In the genomic region with DNA sequence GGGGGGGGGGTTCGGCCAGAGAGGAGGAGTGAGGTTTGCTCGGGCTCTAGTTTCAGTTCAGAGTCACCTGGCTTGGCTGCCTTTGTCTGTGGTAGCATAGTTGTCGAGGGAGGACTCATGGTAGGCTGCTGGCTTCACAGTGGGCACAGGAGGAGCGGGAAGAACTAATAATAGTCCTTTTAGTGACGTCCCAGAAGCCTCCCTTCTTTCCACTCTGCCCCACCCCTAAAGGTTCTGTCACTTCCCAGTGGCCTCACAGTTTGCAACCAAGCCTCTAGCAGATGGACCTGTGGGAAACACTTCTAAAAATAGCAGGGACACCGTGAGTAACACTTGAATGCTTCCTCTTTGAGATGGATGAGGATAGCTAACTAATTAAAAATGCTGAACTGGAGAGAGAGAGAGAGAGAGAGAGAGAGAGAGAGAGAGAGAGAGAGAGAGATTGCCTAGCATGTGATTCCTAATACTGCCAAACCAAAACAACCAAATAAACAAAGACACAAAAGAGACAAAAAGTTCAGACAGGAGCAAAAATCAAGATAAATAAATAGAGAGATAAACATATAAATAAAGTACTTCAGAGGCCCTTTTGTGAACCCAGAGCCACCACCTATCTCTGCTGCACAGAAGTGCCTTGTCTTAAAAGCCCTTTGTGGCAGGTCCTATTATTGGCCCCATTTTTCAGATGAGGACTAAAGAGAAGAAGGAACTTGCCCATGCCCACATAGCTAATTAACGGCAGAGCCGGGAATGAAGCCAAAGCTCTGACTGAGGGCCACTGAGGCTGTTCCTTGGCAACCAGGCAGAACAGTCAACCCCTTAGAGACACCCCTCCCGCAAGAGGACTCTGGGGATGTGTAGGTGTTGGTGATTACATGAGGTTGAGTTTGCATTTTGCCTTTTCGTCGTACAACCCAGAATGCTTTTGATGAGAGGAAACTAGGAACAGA, we compare ENCODE assay signal across 8 mouse cellular contexts. TPM values are rescaled to one million over a fixed set of nuclear protein-coding genes. Genes with fewer than 3 reads are reported as not detected.
DNase-seq lines count a peak whose midpoint lies in the region; ATAC-seq and TF ChIP-seq lines count a peak whose summit lies in the region.

No protein-coding gene starts in this region.

- no peak overlapping the region for H3K9ac ChIP-seq in forebrain, postnatal 0 days

- H3K36me3 ChIP-seq in forebrain, postnatal 0 days (ENCODE audit: insufficient read depth), result no peaks in the 10 kb centered on the region

- no peak for TF ChIP-seq CTCF in Patski (IDR thresholded peaks at IDR 0.05)
- no peak for TF ChIP-seq CTCF in forebrain, postnatal 0 days (IDR thresholded peaks at IDR 0.05; ENCODE audit: low read depth)

- CTCF ChIA-PET in Patski (lab: Charles Lee), result no interaction called here

- H3K4me3 ChIP-seq in forebrain, postnatal 0 days (ENCODE audit: low read depth, low read length), result no peak overlapping the region

- WGBS in forebrain, postnatal 0 days, result 15% methylated on average over 11 of the region's 11 CpGs

- no peak overlapping the region for H3K27ac ChIP-seq in forebrain, postnatal 0 days (ENCODE audit: low read depth, low read length)

- no peak overlapping the region for H3K4me2 ChIP-seq in forebrain, postnatal 0 days (ENCODE audit: low read depth)

- peaks cover 4% of the 10 kb centered on the region; the same call in 1 of the 2 replicates for H3K4me1 ChIP-seq in forebrain, postnatal 0 days (ENCODE audit: insufficient read depth)

- peak; percentile 96 for ATAC-seq in cerebellum, adult (ENCODE audit: insufficient number of reproducible peaks, low FRiP score, low TSS enrichment)
- ATAC-seq in Patski, result peak; percentile 73
- peak; percentile 63 for ATAC-seq in forebrain, postnatal 0 days

- H3K9me3 ChIP-seq in forebrain, postnatal 0 days (ENCODE audit: low read length), result no peaks in the 10 kb centered on the region

- no peaks in the 10 kb centered on the region for H3K27me3 ChIP-seq in Patski
- no peaks in the 10 kb centered on the region for H3K27me3 ChIP-seq in forebrain, postnatal 0 days (ENCODE audit: insufficient read depth, low read length)

- no peak for DNase-seq in cerebellum, postnatal 4 days (ENCODE audit: low spot score in 2 of 2)
- peak; percentile 68 for DNase-seq in Patski (ENCODE audit: low read depth, low spot score)
- DNase-seq in forebrain, postnatal 0 days, result no peak
- peak; percentile 57 for DNase-seq in kidney, adult 9 months
- peak; percentile 54 for DNase-seq in lung, postnatal 36 days
- DNase-seq in ovary, postnatal 14 days (ENCODE audit: low spot score), result no peak
- DNase-seq in spleen, postnatal 14 days (ENCODE audit: low spot score in 2 of 2), result no peak

- in situ Hi-C loops in Patski (cut with MboI; ENCODE audit: low pct_unique_long_range_greater_than_20kb), result no loop called here

- POLR2A ChIA-PET in Patski (lab: Charles Lee), result interaction anchor here (0.6 to 1.4 kb wide), 4 partner anchors 45 to 168 kb away, joined by 3 to 4 read pairs (median 3); partner anchors contain the start of gene Serp2

RNA-seq across cellular contexts. Expression of gene Serp2, which starts 54.0 kb away (rescaled TPM):
- 21.4 TPM for polyA plus RNA-seq in Patski (2021)
- 125 and 205 TPM in 2 replicates for total RNA-seq in forebrain, postnatal 0 days (2014; rRNA removed)
- 277 and 303 TPM in 2 replicates for polyA plus RNA-seq in forebrain, postnatal 0 days (2015; fragmentation: Nextera tagmentation; extraction: Ambion mirVana)

Comparison
In these comparisons a context has a peak if more than half of its experiments do, and no peak if none do; other contexts are left out.
1. DNase-seq: peak in Patski (single experiment), kidney, adult 9 months (single experiment) and lung, postnatal 36 days (single experiment); none in cerebellum, postnatal 4 days (0 of 2), forebrain, postnatal 0 days (single experiment), ovary, postnatal 14 days (single experiment) and spleen, postnatal 14 days (0 of 2).
2. RNA of gene Serp2, which starts 54.0 kb away (polyA plus RNA-seq): 277 to 303 TPM in forebrain, postnatal 0 days; 21.4 TPM in Patski (single experiment); every median in the first group is over 10 times any median in the second.
3. Peak in every context shown above with its lines, with median percentiles within 50 percentile points of each other: ATAC-seq.